Comparison of ENCODE assay signal across 25 mouse cellular contexts in genomic region chr8:26793606-26794292, GRCm38 (mm10).
A peak's percentile ranks its signal among the peaks of the same experiment; 100 is the strongest.
DNase-seq lines count a peak whose midpoint lies in the region; ATAC-seq and TF ChIP-seq lines count a peak whose summit lies in the region.
"Had no signal": no experiment of that assay in that cellular context is flagged by ENCODE, and none has a peak within 500 bp of the region (broad histone marks: within the 10 kb centered on the region; RNA-seq: fewer than 3 reads in every experiment).

No protein-coding gene starts in this region.

- H3K9ac ChIP-seq in intestine, postnatal 0 days (ENCODE audit: low read depth, low read length), result no peak overlapping the region
- no peak overlapping the region for H3K9ac ChIP-seq in stomach, postnatal 0 days (ENCODE audit: low read length)
- H3K9ac ChIP-seq: forebrain, embryonic 13.5 days; heart, embryonic 13.5 days; hindbrain, embryonic 12.5 days; liver, embryonic 15.5 days; midbrain, embryonic 12.5 days had no signal

- no peak overlapping the region for H3K4me2 ChIP-seq in intestine, postnatal 0 days (replicated peaks; ENCODE audit: low read depth)
- no peak overlapping the region for H3K4me2 ChIP-seq in stomach, postnatal 0 days (replicated peaks; ENCODE audit: low read depth)
- H3K4me2 ChIP-seq: forebrain, embryonic 13.5 days; heart, embryonic 13.5 days; hindbrain, embryonic 12.5 days; liver, embryonic 15.5 days; midbrain, embryonic 12.5 days had no signal

- TF ChIP-seq EP300 in stomach, postnatal 0 days (optimal IDR thresholded peaks at IDR 0.05), result no peak

- H3K4me1 ChIP-seq in G1E (ENCODE audit: insufficient read depth, low read depth, low read length), result peaks cover 15% of the 10 kb centered on the region
- no peaks in the 10 kb centered on the region for H3K4me1 ChIP-seq in intestine, postnatal 0 days (replicated peaks; ENCODE audit: control insufficient read depth, insufficient read depth, low read length)
- H3K4me1 ChIP-seq in stomach, postnatal 0 days (replicated peaks; ENCODE audit: control insufficient read depth, insufficient read depth), result no peaks in the 10 kb centered on the region
- H3K4me1 ChIP-seq: heart, embryonic 13.5 days; hindbrain, embryonic 12.5 days; liver, embryonic 15.5 days; midbrain, embryonic 12.5 days had no signal

- peak; percentile 48 for DNase-seq in lung, postnatal 36 days
- no peak for DNase-seq in lung, postnatal 14 days
- peak; percentile 6 for DNase-seq in G1E (ENCODE audit: low spot score)
- peak; percentile 78 for DNase-seq in stomach, postnatal 0 days (ENCODE audit: low spot score)
- no peak for DNase-seq in kidney, postnatal 10 days
- no peak for DNase-seq in cerebellum, adult 11-12 months
- DNase-seq: adrenal gland, postnatal 10 days; cerebellum, adult 8-10 months; gastrocnemius, postnatal 10 days; heart, postnatal 14 days; kidney, adult 8-10 months; kidney, postnatal 14 days; liver; right cerebral cortex, postnatal 25 days; spleen, adult 18-20 months; thymus, adult 2 months; thymus, postnatal 4 days had no signal

- H3K27me3 ChIP-seq in G1E (ENCODE audit: insufficient read depth, low read length), result peaks cover 27% of the 10 kb centered on the region
- H3K27me3 ChIP-seq in intestine, postnatal 0 days (replicated peaks; ENCODE audit: control insufficient read depth, insufficient read depth, low read length), result no peaks in the 10 kb centered on the region
- no peaks in the 10 kb centered on the region; the same call in 1 of the 2 replicates for H3K27me3 ChIP-seq in stomach, postnatal 0 days (ENCODE audit: control insufficient read depth, insufficient read depth, low read length)
- H3K27me3 ChIP-seq: forebrain, embryonic 13.5 days; liver, embryonic 15.5 days had no signal

- ATAC-seq in G1E (ENCODE audit: extremely low read depth, insufficient number of reproducible peaks, low FRiP score, poor library complexity, severe bottlenecking), result peak; percentile 22; the same call in 1 of the 2 replicates
- peak; percentile 72 for ATAC-seq in intestine, postnatal 0 days
- ATAC-seq in stomach, postnatal 0 days (ENCODE audit: low FRiP score, low TSS enrichment), result peak; percentile 93
- ATAC-seq: forebrain, embryonic 13.5 days had no signal

- no peak overlapping the region for H3K4me3 ChIP-seq in G1E (ENCODE audit: low read depth, low read length)
- H3K4me3 ChIP-seq in intestine, postnatal 0 days (ENCODE audit: low read depth, low read length), result no peak overlapping the region
- H3K4me3 ChIP-seq in stomach, postnatal 0 days (ENCODE audit: low read depth, low read length), result no peak overlapping the region
- H3K4me3 ChIP-seq: forebrain, embryonic 13.5 days; heart, embryonic 13.5 days; hindbrain, embryonic 12.5 days; limb, embryonic 10.5 days; liver, embryonic 15.5 days; midbrain, embryonic 12.5 days had no signal

- no peak overlapping the region for H3K27ac ChIP-seq in intestine, postnatal 0 days (ENCODE audit: low read depth, low read length)
- peak overlapping the region; percentile 69; the same call in 1 of the 2 replicates for H3K27ac ChIP-seq in stomach, postnatal 0 days (replicated peaks)
- H3K27ac ChIP-seq: forebrain, embryonic 13.5 days; heart, embryonic 13.5 days; hindbrain, embryonic 12.5 days; limb, embryonic 10.5 days; liver, embryonic 15.5 days; macrophage; midbrain, embryonic 12.5 days had no signal

- no peaks in the 10 kb centered on the region for H3K36me3 ChIP-seq in G1E (replicated peaks)
- H3K36me3 ChIP-seq in intestine, postnatal 0 days (ENCODE audit: control insufficient read depth, insufficient read depth), result no peaks in the 10 kb centered on the region
- H3K36me3 ChIP-seq in stomach, postnatal 0 days (ENCODE audit: control insufficient read depth, insufficient read depth, low read length), result no peaks in the 10 kb centered on the region
- H3K36me3 ChIP-seq: heart, embryonic 13.5 days; hindbrain, embryonic 12.5 days; limb, embryonic 10.5 days; liver, embryonic 15.5 days; midbrain, embryonic 12.5 days had no signal

- WGBS in intestine, postnatal 0 days, result 55% methylated on average over 9 of the region's 9 CpGs
- WGBS in stomach, postnatal 0 days, result 59% methylated on average over 9 of the region's 9 CpGs

- no peaks in the 10 kb centered on the region for H3K9me3 ChIP-seq in G1E (replicated peaks)
- no peaks in the 10 kb centered on the region for H3K9me3 ChIP-seq in intestine, postnatal 0 days (ENCODE audit: control insufficient read depth)
- no peaks in the 10 kb centered on the region for H3K9me3 ChIP-seq in stomach, postnatal 0 days (ENCODE audit: control insufficient read depth, low read length)
- H3K9me3 ChIP-seq: forebrain, embryonic 13.5 days; heart, embryonic 13.5 days; hindbrain, embryonic 12.5 days; limb, embryonic 10.5 days; liver, embryonic 15.5 days; midbrain, embryonic 12.5 days had no signal

- no peak for TF ChIP-seq CTCF in G1E (IDR thresholded peaks at IDR 0.05; ENCODE audit: low read depth, low read length)
- peak; percentile 34 for TF ChIP-seq CTCF in intestine, postnatal 0 days (IDR thresholded peaks at IDR 0.05; ENCODE audit: low read depth)
- no peak for TF ChIP-seq CTCF in stomach, postnatal 0 days (IDR thresholded peaks at IDR 0.05; ENCODE audit: low read depth)

Comparison
In these comparisons a context has a peak if more than half of its experiments do, and no peak if none do; other contexts are left out.
1. DNase-seq: peak in lung, postnatal 36 days (single experiment), G1E (single experiment) and stomach, postnatal 0 days (single experiment); none in lung, postnatal 14 days (single experiment), kidney, postnatal 10 days (single experiment) and cerebellum, adult 11-12 months (single experiment).
2. ATAC-seq: peak in every context shown above with its lines; median percentile 93 in stomach, postnatal 0 days; 72 in intestine, postnatal 0 days; 22 in G1E.